Mouse (Mus musculus): ENCODE data around the gene Mecom. TPM values are rescaled to one million over a fixed set of nuclear protein-coding genes. Genes with fewer than 3 reads are reported as not detected.

Gene Mecom
- total RNA-seq, 2 experiments from 2014 or later, result 4.7 to 10.2 TPM

DNA sequence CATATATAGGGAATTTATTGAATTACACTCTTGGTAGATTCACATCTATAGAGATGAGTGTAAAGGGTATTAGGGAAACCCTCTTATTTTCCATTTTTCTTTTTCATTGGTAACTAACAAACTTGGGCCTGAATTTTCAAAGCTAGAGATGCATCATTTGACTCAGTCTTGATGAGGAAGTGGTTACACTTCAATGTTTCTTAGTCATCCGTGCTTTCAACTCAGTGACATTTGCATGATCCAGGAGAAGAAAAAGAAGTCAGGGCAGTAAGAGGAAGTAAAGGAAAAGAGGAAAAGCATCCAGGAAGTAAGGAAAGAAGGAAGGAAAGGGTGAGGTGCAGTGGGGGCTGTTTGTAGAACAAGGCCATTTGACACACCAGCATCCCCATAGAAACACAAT lies 556.3 kb downstream of the Mecom start:
- DNase-seq (ENCODE audit: low spot score in 2 of 2), result no peak

DNA sequence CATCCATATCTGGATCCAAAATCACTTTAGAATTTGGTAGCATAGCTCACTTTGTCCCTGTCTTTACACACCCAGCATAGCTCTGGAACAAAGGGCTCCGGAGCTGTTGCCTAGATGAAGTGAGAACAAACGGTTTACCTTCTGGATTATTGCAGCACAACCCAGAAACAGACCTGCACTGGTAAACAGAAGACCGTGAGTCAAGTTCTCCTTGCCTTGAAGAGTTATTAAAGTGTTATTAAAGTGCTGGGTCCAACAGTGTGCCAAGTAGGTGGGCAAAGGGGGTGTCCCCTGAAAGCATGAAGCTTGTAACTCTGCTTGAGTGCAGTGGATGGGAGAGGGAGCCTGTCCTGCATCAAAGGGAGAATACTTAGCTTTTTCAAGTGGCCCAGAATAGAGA lies 563.4 kb downstream of the Mecom start:
- no peak for DNase-seq (ENCODE audit: low spot score in 2 of 2)

DNA sequence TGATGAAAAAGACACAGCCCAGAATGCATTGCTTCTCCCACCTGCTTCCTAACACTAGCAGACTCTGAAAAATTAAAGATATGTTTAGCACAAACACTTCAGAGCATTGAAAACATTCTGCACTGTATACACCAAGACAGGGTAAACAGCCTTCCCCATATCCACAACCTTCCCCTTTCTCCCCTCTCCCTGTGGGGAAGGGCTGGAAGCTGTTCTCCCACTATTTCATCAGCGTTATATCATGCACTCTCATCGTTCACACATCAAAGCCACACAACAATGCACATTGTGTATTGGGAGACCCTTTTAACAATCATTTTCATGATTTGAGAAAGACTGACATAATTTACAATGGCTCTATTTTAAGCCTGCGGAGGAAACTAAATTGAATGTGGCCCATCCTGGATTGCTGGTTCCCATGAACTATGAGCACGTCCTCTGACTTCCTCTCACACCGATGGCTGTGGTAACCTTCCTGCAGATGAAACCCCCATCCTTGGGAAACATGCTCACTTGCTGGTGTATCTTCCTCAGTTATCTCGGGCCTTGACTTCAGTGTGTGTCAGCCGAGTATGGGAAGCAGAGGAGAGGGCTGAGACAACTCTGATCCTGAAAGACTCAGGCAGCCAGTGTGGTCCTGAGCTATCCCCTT lies 566.4 kb downstream of the Mecom start:
- DNase-seq (ENCODE audit: low spot score in 2 of 2), result no peak

DNA sequence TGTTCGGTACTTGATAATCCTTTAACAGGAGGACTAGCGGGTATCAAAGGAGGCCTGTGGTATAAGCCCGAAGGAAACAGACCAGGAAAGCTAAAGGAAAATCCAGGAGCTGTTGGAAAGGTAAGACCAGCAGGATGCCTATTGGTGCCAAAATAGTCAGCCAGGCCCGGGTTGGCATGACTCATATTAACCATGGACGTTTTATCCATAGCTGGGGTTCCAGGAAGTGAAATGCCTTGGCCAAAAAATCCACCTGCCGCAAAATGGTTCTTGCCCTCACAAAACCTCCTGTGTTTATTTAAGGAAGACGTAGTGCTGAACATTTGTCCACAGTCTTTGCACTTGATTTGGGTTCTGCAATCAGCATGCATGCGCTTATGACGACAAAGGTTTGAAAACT lies 567.3 kb downstream of the Mecom start:
- DNase-seq (ENCODE audit: low spot score in 2 of 2), result no peak

DNA sequence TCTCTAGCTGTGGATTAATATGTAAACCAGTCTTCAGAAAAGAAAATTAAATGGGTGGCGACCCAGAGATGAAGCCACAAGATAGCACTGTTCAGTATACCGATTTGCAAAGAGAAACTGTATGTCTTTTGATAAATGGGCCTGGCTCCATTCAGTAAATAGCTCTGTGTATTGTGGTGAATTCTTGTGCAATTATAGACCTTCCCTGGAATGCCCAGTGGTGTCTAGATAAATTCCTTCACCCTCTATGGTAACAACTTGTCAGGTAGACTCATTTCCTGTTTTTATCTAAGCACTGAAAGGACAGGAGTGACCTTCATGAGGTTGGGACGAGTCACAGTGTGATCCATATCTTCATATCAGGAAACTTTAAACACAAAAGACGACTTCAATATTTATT lies 571.2 kb downstream of the Mecom start:
- DNase-seq (ENCODE audit: low spot score in 2 of 2), result no peak

DNA sequence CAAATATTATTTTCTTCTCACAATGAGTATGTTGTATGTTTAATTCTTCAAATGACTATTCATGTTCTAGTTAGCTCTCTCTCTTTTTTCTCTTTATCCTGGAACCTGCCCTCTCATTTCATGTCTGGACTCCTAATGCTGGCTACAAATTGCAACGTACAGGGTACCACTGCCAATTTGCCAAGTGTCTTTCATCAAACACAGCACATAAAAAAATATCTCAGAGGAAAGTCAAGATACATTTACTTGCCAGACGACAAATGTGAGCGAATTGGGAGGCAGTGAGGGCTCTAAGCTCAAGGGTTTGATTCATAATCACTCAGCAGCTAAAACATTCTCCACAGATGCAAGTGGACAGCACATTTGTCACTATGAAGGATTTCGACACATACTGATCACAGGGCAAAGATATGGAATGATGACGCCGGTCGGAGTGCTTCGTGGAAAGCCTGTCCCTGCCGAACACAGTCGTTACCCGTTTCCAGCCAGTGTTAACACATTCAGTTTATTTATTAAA lies 579.3 kb downstream of the Mecom start:
- no peak for DNase-seq (ENCODE audit: low spot score in 2 of 2)

DNA sequence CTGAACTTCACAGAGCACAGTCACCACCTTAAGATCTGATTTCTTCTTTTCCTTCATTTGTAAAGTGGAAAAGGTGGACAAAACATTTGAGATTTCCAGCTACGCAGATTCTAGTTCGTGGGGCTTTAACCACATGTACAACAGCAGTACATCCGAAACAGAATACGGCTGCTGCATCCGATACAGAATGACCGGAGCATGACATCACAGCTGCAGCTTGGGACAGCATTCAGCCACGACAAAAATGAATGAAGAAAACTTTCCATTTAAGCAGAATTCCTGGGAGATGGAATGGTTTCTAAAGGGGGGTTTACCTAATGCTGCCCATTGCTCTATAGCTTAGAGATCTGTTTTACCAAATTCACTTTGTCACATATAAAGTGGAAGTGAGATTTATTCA lies 583.9 kb downstream of the Mecom start:
- DNase-seq (ENCODE audit: low spot score in 2 of 2), result no peak

DNA sequence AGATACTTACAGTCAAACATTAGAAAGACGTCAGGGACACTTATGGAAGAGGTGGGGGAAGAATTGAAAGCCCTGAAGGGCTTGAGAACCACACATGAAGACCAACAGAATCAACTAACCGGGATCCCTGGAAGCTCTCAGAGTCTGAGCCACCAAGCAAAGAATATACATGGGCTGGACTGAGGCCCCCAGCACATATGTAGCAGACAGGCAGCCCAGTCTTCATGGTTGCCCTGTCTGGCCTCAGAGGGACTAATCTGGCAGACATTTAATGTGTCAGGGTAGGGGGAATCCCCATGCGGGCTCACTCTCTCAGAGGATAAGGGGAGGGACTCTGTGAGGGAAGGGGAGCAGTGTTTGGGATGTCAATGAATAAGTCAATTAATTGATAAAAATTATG lies 584.4 kb downstream of the Mecom start:
- DNase-seq (ENCODE audit: low spot score in 2 of 2), result no peak

DNA sequence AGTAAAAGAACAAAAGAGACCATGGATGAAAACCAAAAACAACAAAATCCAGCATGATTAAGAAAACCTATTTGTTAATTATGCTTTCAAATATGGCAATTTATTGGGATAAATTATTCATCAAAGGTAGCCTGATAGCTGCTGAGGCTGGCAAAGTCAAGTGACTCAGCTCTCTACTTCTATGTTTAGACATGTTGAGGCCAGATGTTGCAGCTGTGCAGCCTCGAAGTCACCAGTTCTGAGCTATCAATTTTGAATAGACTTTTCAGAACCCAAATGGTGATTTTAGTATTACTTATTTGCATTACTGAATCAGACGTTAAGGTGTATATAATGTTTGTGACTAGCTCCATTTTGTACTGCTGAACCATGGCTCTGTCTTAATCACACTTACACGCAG lies 588.8 kb downstream of the Mecom start:
- DNase-seq (ENCODE audit: low spot score in 2 of 2), result no peak

DNA sequence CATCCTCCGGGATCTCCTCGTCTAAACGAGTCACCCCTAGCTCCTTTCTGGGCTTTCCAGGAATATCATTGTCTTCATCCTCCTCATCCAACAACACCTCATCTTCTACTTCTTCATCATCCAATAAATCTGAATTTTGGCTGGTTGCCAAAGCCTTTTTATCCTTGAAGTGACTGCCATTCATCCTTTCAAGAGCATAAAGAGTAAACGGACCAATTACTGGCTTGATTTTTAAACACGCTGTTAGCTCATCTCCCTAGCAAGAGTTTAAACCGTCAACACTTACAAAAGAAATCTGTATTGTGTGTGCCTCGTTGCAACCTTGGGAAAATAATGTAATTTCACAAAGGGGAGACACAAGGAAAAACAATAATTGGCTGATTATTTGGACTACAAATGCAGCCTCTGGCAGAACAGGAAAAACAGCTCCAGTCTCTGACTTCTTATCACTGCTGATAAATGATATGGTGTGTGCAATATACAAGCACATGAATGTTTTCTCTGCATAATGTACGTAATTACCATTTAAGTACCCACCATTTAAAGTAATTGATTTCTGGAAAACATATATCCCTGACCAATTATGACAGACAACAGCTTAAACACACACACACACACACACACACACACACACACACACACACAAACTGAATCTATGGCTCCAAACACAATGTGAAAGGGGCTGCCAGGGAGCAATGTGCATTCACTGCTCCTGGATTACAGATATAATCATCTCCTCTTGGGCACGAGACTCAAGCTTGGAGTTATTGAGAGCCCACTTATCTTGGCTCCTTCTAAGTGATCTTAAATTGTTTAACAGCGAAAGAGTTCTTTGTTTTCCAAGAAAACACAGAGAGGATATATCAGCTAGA lies 590.2 kb downstream of the Mecom start:
- no peak for DNase-seq (ENCODE audit: low spot score in 2 of 2)

DNA sequence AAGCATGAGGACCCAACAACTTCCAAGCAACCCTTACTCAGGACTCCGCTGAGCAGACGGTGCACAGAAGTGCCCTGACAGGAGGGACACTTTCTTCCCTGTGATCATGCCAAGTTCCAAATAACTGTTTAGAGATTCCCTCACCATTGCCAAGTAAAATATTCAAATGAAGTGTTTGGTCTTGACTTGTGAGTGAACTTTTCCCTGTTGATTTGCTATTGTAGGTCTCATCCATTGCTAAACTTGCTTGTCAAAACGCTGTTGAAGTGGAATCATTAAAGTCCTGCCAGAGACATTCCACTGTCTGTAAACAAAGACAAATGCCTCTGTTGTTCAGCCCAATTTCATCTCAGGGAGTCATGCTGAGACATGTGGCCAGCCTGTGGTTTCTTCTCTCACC lies 594.5 kb downstream of the Mecom start:
- no peak for DNase-seq (ENCODE audit: low spot score in 2 of 2)

DNA sequence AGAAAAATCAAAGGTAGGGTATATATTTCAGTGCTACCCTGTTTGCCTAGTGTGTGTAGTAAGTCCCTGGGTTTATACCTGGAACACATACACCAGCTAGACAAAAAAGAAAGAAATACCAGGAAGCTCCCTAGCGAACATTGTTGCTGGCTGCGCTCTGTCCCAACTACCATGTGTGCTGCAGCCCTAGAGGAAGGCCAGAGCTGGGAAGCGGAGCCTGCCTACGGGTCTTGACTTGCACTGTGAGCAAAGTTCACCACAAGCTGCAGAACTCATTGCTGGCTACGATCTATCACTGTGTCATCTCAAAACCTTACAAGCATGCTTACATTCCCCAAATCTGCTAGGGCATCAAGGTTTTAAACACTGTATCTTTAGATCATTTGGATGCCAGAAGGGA lies 597.0 kb downstream of the Mecom start:
- no peak for DNase-seq (ENCODE audit: low spot score in 2 of 2)

DNA sequence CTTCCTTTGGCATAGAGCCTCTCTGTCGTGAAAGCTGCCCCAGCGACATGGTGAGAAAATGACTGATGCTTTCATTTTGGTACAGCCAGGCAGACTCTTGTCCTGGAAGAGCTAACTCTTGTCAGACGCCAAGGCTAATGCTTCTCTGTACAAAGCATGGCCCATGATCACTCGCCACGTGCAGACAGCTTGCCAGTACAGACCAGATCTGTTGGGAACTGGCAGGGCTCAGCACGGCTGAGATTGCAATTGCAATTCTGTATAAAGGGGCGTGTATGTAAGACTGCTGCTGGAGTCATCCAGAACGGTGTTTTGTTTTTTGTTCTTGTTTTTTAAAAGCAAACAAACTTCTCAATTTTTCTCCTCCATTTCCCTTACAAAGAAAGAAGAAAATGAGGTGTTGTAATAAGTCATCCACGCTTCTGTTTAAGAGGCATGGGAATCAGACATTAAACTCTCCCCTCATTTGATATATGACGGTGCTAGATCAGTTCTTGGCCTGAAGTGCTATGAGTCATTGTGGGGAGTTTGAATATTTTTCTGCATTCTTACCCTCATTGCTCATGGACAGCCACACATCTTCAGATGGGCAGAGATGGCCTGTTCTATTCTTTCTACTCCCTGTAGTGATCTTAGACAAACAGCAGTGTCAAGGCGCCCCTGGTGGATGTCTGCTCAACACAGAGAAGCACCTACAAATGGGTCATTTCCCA lies 644.1 kb downstream of the Mecom start:
- DNase-seq (ENCODE audit: low spot score in 2 of 2), result no peak

Other genes starting within 250 kb of the Mecom start
- not detected for gene Actrt3, start 51.9 kb upstream of the Mecom start, total RNA-seq (2021)
- gene Mynn, start 54.1 kb upstream of the Mecom start, total RNA-seq (2021), result 10 to 100 TPM; 17.3 to 23.3 TPM
- gene Lrriq4, start 96.5 kb upstream of the Mecom start, total RNA-seq (2021), result not detected
- gene Lrrc34, start 99.9 kb upstream of the Mecom start, total RNA-seq (2021), result not detected
- under 1 TPM in 1 of 2 experiments, not detected in 1; 0.19 TPM for gene Lrrc31, start 151.8 kb upstream of the Mecom start, total RNA-seq (2021)
- not detected for gene Samd7, start 198.3 kb upstream of the Mecom start, total RNA-seq (2021)
- 10 to 100 TPM; 93.4 to 98.8 TPM for gene Sec62, start 244.9 kb upstream of the Mecom start, total RNA-seq (2021)

Data from adrenal gland, adult 18-20 months (tissue).